Mouse (Mus musculus) myocyte (in vitro differentiated cells): ENCODE results near the gene Plxdc2.

Experiments used
- MYOD1 ChIP-seq, 3 experiments: IDR thresholded peaks; one replicate each; pipeline ENCODE4 v1.6.1; 2011; ENCODE audit warnings: control low read depth in 2 of 3, low read depth in 2 of 3, mild to moderate bottlenecking in 2 of 3, moderate library complexity in 1 of 3; ENCODE audit not compliant: insufficient read length in 2 of 3, control insufficient read depth in 1 of 3
- POLR2A ChIP-seq: IDR thresholded peaks from one replicate; pipeline ENCODE4 v1.6.1; 2011; ENCODE audit warnings: low read depth, mild to moderate bottlenecking, control low read depth, moderate library complexity; ENCODE audit not compliant: insufficient read length
- REST ChIP-seq: IDR thresholded peaks from one replicate; pipeline ENCODE4 v1.6.1; 2011; ENCODE audit warnings: mild to moderate bottlenecking, control low read depth, moderate library complexity; ENCODE audit not compliant: insufficient read depth, insufficient read length

DNA sequence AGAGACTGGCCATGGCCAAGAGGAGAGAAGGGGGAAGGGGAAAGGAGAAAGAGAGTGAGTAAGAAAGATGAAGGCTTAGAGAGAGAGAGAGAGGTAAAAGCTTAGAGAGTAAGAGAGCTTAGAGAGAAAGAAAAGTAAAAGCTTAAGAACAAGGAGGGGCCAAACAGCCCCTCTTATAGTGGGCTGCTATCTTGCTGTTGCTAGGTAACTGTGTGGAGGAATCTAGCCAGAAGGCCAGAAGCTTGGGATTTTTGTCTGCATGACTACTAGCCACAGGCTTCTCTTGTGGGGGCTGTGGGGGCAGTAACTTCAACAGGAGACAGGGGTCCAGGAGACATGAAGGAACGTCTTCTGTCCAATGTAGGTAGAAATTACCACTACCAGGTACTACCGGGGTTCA lies 162.0 kb downstream of the Plxdc2 start:
- TF ChIP-seq REST (no peak), MYOD1 (IDR thresholded peaks at IDR 0.05; ENCODE audit: control insufficient read depth in 1 of 3, insufficient read length in 2 of 3, low read depth in 2 of 3) (no peak), POLR2A (no peak)
